Mouse (Mus musculus) liver, embryonic 14.5 days (tissue): ENCODE measurements around the gene Haspin.

ENCODE experiments used
- CTCF ChIP-seq: IDR thresholded peaks from 2 replicates; pipeline ENCODE4 v1.5.1; 2016; ENCODE audit warnings: antibody characterized with exemption, low read depth, control low read depth
- EP300 ChIP-seq: IDR thresholded peaks from 2 replicates; pipeline ENCODE4 v1.6.1; 2016; ENCODE audit warnings: antibody characterized with exemption, low read depth

DNA sequence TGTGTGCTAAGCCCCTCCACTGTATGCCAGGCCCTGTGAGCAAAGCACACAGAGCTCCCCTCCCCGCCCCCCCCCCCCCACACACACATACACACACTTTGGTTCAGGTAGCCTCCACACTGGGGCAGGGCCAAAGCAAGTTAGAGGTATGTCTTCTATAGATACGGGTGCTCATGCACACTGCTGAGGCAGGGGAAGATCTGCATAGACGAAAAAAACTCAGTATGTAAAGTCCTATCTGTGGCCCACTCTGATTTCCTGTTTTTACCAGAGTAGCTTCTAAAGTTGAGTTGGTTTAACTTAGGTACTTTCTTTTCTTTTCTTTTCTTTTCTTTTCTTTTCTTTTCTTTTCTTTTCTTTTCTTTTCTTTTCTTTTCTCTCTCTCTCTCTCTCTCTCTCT lies 32.8 kb downstream of the Haspin start:
- TF ChIP-seq CTCF: no peak
- TF ChIP-seq EP300: no peak
